Mouse (Mus musculus): ENCODE results near the gene Saysd1. TPM values are rescaled to one million over a fixed set of nuclear protein-coding genes. Genes with fewer than 3 reads are reported as not detected.
A peak's percentile ranks its signal among the peaks of the same experiment; 100 is the strongest.

The Saysd1 gene
- total RNA-seq, 1 experiment = 7.2 TPM

GRCm38 (mm10) chr14:20112218-20112617 is 26.1 kb downstream of the Saysd1 start:
- peaks cover 9 to 13% of the 10 kb centered on the region in 2 experiments; a peak in 2 of 4 replicates for H3K4me1 ChIP-seq (ENCODE audit: control insufficient read depth in 2 of 2, insufficient read depth in 2 of 2, low read length in 2 of 2, poor library complexity in 1 of 2)
- H3K36me3 ChIP-seq (ENCODE audit: control insufficient read depth, insufficient read depth, low read length, poor library complexity, severe bottlenecking) = no peaks in the 10 kb centered on the region
- H3K9ac ChIP-seq (ENCODE audit: insufficient read depth, low read depth, low read length, poor library complexity, severe bottlenecking) = no peak overlapping the region
- DNase-seq (ENCODE audit: low read depth, low spot score) = peak; percentile 37
- H3K4me3 ChIP-seq (ENCODE audit: insufficient read depth in 1 of 2, low read depth in 1 of 2, low read length in 2 of 2, poor library complexity in 1 of 2, severe bottlenecking in 1 of 2) = no peak overlapping the region
- H3K9me3 ChIP-seq (ENCODE audit: control insufficient read depth, insufficient read depth, low read depth, low read length) = no peaks in the 10 kb centered on the region
- no peak overlapping the region for H3K27ac ChIP-seq (ENCODE audit: insufficient read depth, low read depth, low read length, poor library complexity, severe bottlenecking)
- in situ Hi-C loops (cut with MboI; ENCODE audit: low sequenced_read_pairs in 2 of 2, unreplicated experiment in 2 of 2) = no loop called here
- TF ChIP-seq CHD2 (IDR thresholded peaks at IDR 0.05; ENCODE audit: low read depth, low read length) (no peak), HCFC1 (IDR thresholded peaks at IDR 0.05; ENCODE audit: borderline replicate concordance, insufficient read depth, low read length) (no peak), ZC3H11A (IDR thresholded peaks at IDR 0.05; ENCODE audit: borderline replicate concordance, low read depth, low read length) (peak; percentile 52; the same call in 1 of the 2 replicates), ZNF384 (IDR thresholded peaks at IDR 0.05; ENCODE audit: low read depth, low read length) (peak; percentile 34; the same call in 1 of the 2 replicates)

- Histone ChIP-seq H3K9ac (ENCODE audit: insufficient read depth, low read depth, low read length, poor library complexity, severe bottlenecking) (no peak overlapping the region), H3K27ac (ENCODE audit: insufficient read depth, low read depth, low read length, poor library complexity, severe bottlenecking) (no peak overlapping the region), H3K36me3 (ENCODE audit: control insufficient read depth, insufficient read depth, low read length, poor library complexity, severe bottlenecking) (no peaks in the 10 kb centered on the region), H3K4me1 (ENCODE audit: control insufficient read depth in 2 of 2, insufficient read depth in 2 of 2, low read length in 2 of 2, poor library complexity in 1 of 2) (peaks cover 7 to 13% of the 10 kb centered on the region in 2 experiments; a peak in 2 of 4 replicates), H3K4me3 (ENCODE audit: insufficient read depth in 1 of 2, low read depth in 1 of 2, low read length in 2 of 2, poor library complexity in 1 of 2, severe bottlenecking in 1 of 2) (no peak overlapping the region), H3K9me3 (ENCODE audit: control insufficient read depth, insufficient read depth, low read depth, low read length) (no peaks in the 10 kb centered on the region)
- no peak for TF ChIP-seq CHD2 (IDR thresholded peaks at IDR 0.05; ENCODE audit: low read depth, low read length)
- TF ChIP-seq ZC3H11A (IDR thresholded peaks at IDR 0.05; ENCODE audit: borderline replicate concordance, low read depth, low read length) = no peak
- no peak for TF ChIP-seq ZNF384 (IDR thresholded peaks at IDR 0.05; ENCODE audit: low read depth, low read length)
- TF ChIP-seq HCFC1 (IDR thresholded peaks at IDR 0.05; ENCODE audit: borderline replicate concordance, insufficient read depth, low read length) = no peak
- no peak for TF ChIP-seq MAFK (IDR thresholded peaks at IDR 0.05; ENCODE audit: insufficient read depth, low read depth, low read length)
- in situ Hi-C loops (cut with MboI; ENCODE audit: low sequenced_read_pairs in 2 of 2, unreplicated experiment in 2 of 2) = no loop called here
- DNase-seq (ENCODE audit: low read depth, low spot score) = no peak
Observed at GRCm38 (mm10) chr14:20110945-20111344, 27.4 kb downstream of the Saysd1 start.

GRCm38 (mm10) chr14:20106271-20106670 is 32.1 kb downstream of the Saysd1 start:
- in situ Hi-C loops (cut with MboI; ENCODE audit: low sequenced_read_pairs in 2 of 2, unreplicated experiment in 2 of 2) = loop anchor here (5.0 to 10.0 kb wide), 3 partner anchors 49 to 156 kb away; no protein-coding TSS in a partner anchor
- DNase-seq (ENCODE audit: low read depth, low spot score) = no peak
- no peak overlapping the region for H3K4me3 ChIP-seq (ENCODE audit: insufficient read depth in 1 of 2, low read depth in 1 of 2, low read length in 2 of 2, poor library complexity in 1 of 2, severe bottlenecking in 1 of 2)

GRCm38 (mm10) chr14:20103207-20103606 is 35.1 kb downstream of the Saysd1 start:
- no peak for DNase-seq (ENCODE audit: low read depth, low spot score)
- Histone ChIP-seq H3K9ac (ENCODE audit: insufficient read depth, low read depth, low read length, poor library complexity, severe bottlenecking) (no peak overlapping the region), H3K36me3 (ENCODE audit: control insufficient read depth, insufficient read depth, low read length, poor library complexity, severe bottlenecking) (no peaks in the 10 kb centered on the region), H3K4me3 (ENCODE audit: insufficient read depth in 1 of 2, low read depth in 1 of 2, low read length in 2 of 2, poor library complexity in 1 of 2, severe bottlenecking in 1 of 2) (no peak overlapping the region), H3K4me1 (ENCODE audit: control insufficient read depth in 2 of 2, insufficient read depth in 2 of 2, low read length in 2 of 2, poor library complexity in 1 of 2) (no peaks in the 10 kb centered on the region), H3K27ac (ENCODE audit: insufficient read depth, low read depth, low read length, poor library complexity, severe bottlenecking) (no peak overlapping the region), H3K9me3 (ENCODE audit: control insufficient read depth, insufficient read depth, low read depth, low read length) (no peaks in the 10 kb centered on the region)
- TF ChIP-seq HCFC1 (IDR thresholded peaks at IDR 0.05; ENCODE audit: borderline replicate concordance, insufficient read depth, low read length) = no peak
- TF ChIP-seq CHD2 (IDR thresholded peaks at IDR 0.05; ENCODE audit: low read depth, low read length) = no peak
- no peak for TF ChIP-seq ZNF384 (IDR thresholded peaks at IDR 0.05; ENCODE audit: low read depth, low read length)
- TF ChIP-seq MAFK (IDR thresholded peaks at IDR 0.05; ENCODE audit: insufficient read depth, low read depth, low read length) = no peak
- no peak for TF ChIP-seq ZC3H11A (IDR thresholded peaks at IDR 0.05; ENCODE audit: borderline replicate concordance, low read depth, low read length)
- in situ Hi-C loops (cut with MboI; ENCODE audit: low sequenced_read_pairs in 2 of 2, unreplicated experiment in 2 of 2) = loop anchor here (10.0 kb wide), 2 partner anchors 52 to 142 kb away; no protein-coding TSS in a partner anchor

More at GRCm38 (mm10) chr14:20106271-20106670, 32.1 kb downstream of the Saysd1 start:
- Histone ChIP-seq H3K9me3 (ENCODE audit: control insufficient read depth, insufficient read depth, low read depth, low read length) (no peaks in the 10 kb centered on the region), H3K9ac (ENCODE audit: insufficient read depth, low read depth, low read length, poor library complexity, severe bottlenecking) (no peak overlapping the region), H3K36me3 (ENCODE audit: control insufficient read depth, insufficient read depth, low read length, poor library complexity, severe bottlenecking) (no peaks in the 10 kb centered on the region), H3K27ac (ENCODE audit: insufficient read depth, low read depth, low read length, poor library complexity, severe bottlenecking) (no peak overlapping the region), H3K4me1 (ENCODE audit: control insufficient read depth in 2 of 2, insufficient read depth in 2 of 2, low read length in 2 of 2, poor library complexity in 1 of 2) (no peaks in the 10 kb centered on the region)
- TF ChIP-seq CHD2 (IDR thresholded peaks at IDR 0.05; ENCODE audit: low read depth, low read length) (no peak), ZNF384 (IDR thresholded peaks at IDR 0.05; ENCODE audit: low read depth, low read length) (no peak), ZC3H11A (IDR thresholded peaks at IDR 0.05; ENCODE audit: borderline replicate concordance, low read depth, low read length) (no peak), MAFK (IDR thresholded peaks at IDR 0.05; ENCODE audit: insufficient read depth, low read depth, low read length) (no peak), HCFC1 (IDR thresholded peaks at IDR 0.05; ENCODE audit: borderline replicate concordance, insufficient read depth, low read length) (no peak)

All from ES-E14 (cell line).